Mouse (Mus musculus) cerebellum, postnatal 25 days (tissue): ENCODE data around the gene Slc24a3.
A peak's percentile ranks its signal among the peaks of the same experiment; 100 is the strongest.

Source experiments
- DNase-seq, 2 experiments: peaks; one replicate each; pipeline ENCODE4 v3.0.0; 2021; ENCODE audit warnings: mixed read lengths in 2 of 2

Slc24a3 gene

GRCm38 (mm10) chr2:145167664-145168360 is at the start of gene Slc24a3:
Gene Slc24a3, plus strand, starts transcription at chr2:145167754.
- peak; percentile 87 to 90 for DNase-seq

GRCm38 (mm10) chr2:145117762-145118161 is 49.8 kb upstream of the Slc24a3 start:
- DNase-seq = no peak

- DNase-seq = no peak
These were observed 39.8 kb upstream of the Slc24a3 start for GRCm38 (mm10) chr2:145127747-145128146.

- DNase-seq = peak in 1 of 2 experiments; percentile 6
These were observed 30.8 kb upstream of the Slc24a3 start for GRCm38 (mm10) chr2:145136625-145137291.

GRCm38 (mm10) chr2:145150407-145150806 is 17.1 kb upstream of the Slc24a3 start:
- DNase-seq = no peak

DNA sequence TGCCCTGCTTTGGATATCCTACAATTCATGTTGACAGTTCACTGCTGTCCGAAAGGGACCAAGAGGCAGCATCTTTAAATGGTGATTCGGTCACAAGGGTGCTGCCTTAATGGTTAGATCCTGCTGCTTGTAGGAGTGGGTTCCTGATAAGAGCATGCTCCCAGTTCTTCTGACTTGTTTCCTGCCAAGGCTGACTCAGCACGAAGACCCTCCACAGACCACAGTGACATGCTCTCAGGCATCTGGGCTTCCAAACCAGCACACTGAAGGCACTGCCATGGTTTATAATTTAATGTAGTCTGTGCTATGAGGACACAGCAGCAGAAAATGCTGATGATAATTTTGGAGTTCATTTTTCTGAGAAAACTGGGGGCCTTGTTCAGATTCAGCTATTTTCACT is 16.7 kb upstream of the Slc24a3 start:
- no peak for DNase-seq

GRCm38 (mm10) chr2:145152281-145152680 is 15.3 kb upstream of the Slc24a3 start:
- DNase-seq = no peak

DNA sequence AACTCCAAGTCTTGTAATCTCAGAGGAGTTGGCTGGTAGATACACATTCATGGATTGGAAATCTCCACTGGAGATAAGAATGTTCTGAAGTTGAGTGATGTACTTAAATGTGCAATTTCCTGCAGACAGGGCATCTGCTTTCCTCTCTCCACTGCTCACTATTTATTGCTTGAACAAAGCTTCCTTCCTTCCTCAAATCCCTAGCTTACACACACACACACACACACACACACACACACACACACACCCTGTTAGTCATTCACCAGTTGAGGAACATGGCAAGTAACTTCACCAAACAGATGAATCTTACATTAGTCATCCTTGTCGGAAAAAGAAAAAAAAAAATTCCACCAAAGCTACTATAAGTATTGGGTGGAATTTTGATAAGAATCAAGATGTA is 8.6 kb upstream of the Slc24a3 start:
- no peak for DNase-seq

DNA sequence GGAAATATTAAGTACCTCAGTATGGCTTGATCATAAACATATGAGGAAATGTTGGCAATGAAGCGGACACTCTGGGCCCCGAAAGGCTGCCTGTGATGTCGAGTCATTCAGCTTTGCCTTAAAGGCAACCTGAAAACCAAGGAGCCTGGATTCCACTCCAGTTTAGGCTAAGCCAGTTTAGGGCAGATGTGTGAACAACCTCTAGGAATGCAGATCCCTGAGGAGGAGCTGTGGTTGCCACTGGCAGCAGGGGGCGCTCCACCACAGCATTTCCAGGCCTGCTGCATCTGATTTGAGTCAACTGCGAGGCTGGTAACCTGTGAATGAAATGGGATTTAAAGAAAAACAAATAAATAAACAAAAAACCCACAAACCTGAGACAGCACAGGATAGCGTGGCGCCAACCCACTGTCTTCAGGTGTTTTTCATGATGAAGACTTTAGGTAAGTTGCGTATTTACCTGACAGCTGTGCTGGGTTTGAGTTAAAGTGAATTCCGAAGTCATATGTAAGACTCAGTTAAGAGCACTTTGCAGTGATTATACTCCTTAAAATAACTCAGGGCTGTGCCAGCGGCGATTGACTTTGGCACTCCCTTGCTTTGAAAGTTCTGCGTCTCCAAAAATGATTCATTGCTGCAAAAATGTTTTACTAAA is 6.4 kb upstream of the Slc24a3 start:
- peak; percentile 90 to 93 for DNase-seq

DNA sequence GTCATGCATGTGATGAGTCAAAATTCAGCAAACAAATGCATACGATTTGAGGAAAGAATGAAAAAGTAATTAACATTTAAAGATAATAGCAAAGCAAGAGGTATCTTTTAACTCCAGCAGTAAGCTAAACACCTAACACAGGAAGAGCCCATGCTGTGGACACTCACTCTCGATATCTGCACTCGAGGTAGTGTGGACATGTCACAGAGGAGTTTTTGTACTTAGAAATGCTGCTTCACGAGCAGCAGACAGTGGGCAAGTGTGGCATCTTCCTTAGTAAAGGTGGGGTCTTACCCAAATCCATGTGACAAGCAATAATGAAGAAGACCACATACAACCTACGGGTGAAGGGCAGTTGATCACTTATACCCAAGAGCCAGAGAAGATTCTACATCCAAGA is 3.5 kb upstream of the Slc24a3 start:
- no peak for DNase-seq

- no peak for DNase-seq
These were observed 3.0 kb upstream of the Slc24a3 start for GRCm38 (mm10) chr2:145164562-145164961.

DNA sequence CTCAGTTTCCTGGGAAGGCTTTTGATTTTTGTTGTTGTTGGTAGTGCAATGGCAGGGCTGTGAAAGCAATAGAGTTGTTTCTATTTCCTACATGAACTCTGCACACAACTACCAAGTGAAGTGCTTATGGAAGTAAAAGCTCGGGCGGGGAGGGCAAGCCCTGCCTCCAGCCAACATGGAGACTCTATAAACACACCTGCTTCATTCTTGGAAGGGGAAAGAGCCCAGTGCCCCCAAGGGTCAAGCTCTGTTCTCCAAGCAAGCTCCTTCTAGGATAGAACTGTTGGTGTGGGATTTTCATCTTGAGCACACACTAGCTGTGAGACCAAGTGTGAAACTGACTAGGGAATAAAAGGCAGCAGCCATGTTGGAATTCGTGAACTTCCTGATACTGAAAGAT is 2.5 kb upstream of the Slc24a3 start:
- no peak for DNase-seq

GRCm38 (mm10) chr2:145165854-145166253 is 1.7 kb upstream of the Slc24a3 start:
- no peak for DNase-seq

GRCm38 (mm10) chr2:145167051-145167663 is 397 bp upstream of the Slc24a3 start:
- peak; percentile 61 to 69 for DNase-seq

DNA sequence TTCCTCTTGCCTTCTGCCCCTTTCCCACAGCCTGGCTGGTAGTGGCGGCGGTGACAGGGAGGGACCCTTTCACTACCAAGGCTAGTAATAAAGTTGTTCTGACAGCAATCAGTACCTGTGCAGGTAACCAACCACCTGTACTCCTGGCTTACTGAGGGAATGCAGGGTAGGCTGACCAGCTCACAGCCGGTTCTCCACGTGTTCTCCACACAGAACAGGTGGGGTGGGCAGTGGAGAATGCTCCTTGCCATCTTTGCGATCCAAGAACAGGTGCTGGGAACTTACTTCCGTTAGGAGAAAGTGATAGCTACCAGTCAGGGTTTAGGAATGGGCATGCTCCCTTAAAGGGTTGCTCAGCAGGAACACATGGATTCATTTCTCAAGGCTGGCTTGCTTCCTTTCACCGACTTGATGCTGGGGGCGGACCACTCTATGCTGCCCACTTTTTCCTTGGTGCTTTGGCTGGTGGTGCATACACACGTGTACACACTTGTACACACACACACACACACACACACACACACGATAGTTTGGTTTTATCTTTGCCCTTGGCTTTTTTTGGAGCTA is 934 bp downstream of the Slc24a3 start:
- no peak for DNase-seq

- no peak for DNase-seq
These were observed 5.6 kb downstream of the Slc24a3 start for GRCm38 (mm10) chr2:145172978-145173655.

DNA sequence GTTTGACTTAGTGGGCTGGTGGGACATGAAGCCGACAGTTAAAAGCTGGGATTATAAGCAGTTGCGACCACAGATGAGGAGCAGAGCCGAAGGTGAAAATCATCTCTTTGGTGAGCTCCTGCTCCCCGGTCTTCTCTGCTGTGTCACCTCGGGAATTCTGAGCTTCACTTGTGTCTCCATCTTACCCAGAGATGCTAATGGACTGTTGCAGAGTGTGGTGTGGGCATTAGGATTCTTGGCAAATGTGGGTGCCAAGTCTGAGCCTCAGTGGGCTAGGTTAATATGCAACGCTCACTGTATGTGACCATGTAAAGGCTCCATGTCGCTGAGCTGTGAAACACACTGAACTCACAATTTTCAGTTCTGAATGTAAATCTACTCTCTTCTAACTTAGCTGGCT is 7.5 kb downstream of the Slc24a3 start:
- no peak for DNase-seq

DNA sequence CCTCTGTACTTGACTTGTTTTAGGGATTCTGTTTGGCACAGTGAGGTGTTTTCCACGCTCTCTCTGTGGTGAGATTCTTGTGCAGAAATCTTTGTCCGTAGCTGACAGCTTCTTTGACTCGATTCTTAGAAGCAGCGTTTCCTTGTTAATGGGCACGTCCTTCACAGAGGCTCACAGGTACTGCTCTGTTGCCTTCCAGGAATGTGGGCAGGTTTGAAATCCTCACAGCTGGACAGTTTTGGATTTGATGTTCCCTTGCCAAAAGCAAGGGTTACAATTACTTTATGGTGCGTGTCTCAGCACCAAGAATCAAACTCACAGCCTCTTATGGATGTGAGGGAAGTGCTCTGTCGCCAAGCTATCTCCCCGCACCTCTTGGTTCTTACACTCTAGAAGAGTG is 14.9 kb downstream of the Slc24a3 start:
- no peak for DNase-seq

DNA sequence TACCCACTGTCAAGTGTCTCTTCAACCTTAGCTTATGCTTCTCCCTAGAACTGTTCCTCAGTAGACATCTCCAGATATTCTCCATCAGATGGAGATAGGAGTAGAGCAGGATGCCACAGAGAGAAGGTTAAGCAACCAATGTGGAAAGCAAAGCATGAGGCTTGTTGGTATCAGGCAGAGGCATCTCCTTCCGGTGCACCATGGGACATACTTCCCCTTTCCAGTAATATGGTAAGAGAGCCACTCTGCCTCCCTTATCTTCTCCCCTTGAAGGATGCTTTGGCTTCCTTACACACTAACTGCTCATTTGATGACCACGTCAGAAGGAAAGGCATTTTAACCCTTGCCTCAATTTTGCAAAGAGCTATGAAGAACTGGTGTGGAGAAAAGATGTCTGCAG is 21.3 kb downstream of the Slc24a3 start:
- DNase-seq = no peak

DNA sequence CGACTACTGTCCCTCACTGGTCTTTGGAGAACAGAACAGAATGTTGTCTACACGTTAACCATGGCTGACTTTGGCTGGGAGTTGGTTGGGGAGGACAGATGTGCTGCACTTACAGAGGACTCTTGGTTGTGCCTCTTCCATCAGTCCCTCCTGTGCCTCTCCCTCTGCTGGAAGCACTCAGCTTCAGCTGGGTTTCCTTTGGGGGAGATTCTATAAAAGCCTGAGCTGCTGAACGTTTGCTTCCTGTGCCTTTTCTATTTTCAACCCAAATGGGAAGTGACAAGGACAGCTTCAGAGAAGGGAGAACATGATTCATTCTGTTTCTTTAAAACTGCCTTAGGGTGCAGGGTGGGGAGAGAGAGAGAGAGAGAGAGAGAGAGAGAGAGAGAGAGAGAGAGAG is 28.5 kb downstream of the Slc24a3 start:
- no peak for DNase-seq

DNA sequence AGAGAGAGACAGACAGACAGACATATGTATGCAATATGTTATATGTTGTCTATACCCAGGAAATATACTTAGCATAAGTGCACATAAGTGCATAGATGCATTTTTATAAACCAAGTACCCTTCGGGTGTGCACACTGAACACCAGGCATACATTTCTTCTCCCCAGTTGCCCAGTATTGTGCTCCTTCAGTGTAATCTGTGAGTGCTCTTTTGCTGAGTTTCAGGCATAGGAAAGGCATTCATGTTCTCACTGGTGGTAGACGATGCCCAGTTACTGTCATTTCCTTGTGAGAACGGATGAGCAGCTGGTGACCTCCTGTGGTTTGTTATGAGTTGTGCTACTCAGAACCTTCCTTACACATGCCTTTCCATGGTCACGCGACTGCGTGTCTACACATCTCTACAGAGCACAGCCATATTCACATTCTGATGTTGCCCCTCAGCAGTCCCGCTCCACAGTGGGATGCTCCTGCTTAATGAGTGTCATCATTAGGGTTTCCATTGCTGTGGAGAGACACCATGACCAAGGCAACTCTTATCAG is 29.0 kb downstream of the Slc24a3 start:
- DNase-seq = no peak

DNA sequence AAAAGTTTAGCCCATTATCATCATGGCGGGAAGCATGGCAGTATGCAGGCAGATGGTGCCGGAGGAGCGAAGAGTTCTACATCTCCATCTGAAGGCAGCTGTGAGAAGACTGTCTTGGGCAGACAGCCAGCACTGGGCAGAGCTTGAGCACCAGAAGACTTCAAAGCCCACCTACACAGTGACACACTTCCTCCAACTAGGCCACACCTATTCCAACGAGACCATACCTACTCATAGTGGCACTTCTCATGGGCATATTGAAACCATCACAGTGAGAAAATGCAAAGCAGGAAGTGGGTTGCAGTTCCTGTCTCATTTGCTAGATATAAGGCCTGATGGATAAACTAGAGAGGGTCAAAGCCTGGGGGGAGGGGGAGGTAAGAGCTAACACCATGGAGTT is 29.5 kb downstream of the Slc24a3 start:
- peak in 1 of 2 experiments; percentile 9 for DNase-seq
